Mouse (Mus musculus) cerebellum, adult 11 months (tissue): ENCODE measurements around the gene Grin2b.

Source experiments
- DNase-seq: peaks from one replicate; pipeline ENCODE4 v3.0.0; 2022

Gene Grin2b

DNA sequence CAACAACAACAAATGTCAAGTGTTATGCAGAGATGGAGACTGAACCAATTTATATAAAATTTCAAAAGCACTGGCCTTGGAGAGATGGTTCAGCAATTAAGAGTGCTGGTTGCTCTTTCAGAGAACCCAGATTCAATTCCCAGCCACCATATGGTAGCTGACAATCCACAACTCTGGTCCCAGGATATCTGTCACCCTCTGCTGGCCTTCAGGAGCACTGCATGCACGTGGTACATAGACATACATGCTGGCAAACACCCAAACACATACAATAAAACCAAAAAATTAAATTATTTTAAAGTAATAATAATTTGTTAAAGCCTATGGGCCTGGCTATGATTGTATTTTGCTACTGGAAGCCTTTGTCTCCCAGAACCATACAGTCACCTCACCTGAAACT is 77.0 kb downstream of the Grin2b start:
- DNase-seq = no peak

DNA sequence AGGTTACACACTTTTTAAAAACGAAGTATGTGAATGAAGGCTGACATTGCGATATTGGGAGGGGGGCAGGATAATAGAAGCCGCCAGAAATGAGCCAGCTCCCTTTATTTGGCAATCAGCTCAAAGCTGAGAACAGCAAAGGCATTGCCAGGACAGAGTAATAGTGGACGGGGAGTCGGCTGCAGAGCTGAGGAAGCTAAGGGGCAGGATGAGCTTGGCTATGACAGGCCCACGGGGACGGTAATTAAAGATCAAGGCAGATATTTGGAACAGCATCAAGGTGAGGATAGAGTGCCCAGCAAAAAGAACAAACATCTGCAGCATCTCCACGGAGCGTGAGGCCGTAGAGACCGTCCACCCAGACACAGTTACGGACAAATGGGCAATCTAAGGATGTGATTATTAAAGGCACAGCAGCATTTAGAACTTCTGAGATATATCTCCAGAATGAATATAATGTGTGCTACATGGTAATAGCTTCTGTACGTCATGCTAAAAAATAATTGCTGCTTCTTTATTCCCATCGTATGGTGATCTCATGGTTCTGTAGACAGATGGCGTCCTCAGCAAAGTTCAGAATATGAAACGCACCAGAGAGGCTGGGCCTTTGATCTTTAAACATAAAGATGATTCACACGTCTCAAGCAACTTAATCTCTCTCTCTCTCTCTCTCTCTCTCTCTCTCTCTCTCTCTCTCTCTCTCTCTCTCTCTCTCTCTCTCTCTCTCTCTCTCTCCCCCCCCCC is 93.1 kb downstream of the Grin2b start:
- no peak for DNase-seq

GRCm38 (mm10) chr6:136072326-136073054 is 100.8 kb downstream of the Grin2b start:
- DNase-seq = no peak

GRCm38 (mm10) chr6:136070101-136070500 is 103.2 kb downstream of the Grin2b start:
- no peak for DNase-seq

- DNase-seq = no peak
Observed at GRCm38 (mm10) chr6:136053346-136053745, 120.0 kb downstream of the Grin2b start.

GRCm38 (mm10) chr6:136050346-136050745 is 123.0 kb downstream of the Grin2b start:
- no peak for DNase-seq

- no peak for DNase-seq
Observed at GRCm38 (mm10) chr6:136048084-136048483, 125.2 kb downstream of the Grin2b start.

DNA sequence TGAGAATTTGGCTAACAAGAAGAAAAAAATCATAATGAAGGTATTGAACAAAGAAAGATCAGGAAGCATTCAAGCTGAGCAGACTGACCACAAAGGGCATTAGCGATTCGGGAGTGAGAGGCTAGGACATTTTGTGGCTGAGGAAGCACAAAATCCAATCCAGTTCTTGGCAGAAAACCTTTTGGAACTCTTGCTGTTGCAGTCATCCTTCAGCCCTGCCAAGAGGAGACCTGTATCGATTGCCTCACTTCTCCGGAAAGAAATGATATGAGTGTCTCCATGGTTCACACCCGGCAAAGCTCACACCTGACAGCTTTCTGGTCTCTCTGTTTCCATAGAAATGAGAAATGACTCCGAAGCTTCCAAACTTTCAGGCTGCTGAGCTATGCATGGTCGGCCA is 127.2 kb downstream of the Grin2b start:
- no peak for DNase-seq

- no peak for DNase-seq
Observed at GRCm38 (mm10) chr6:136044461-136044860, 128.8 kb downstream of the Grin2b start.

- DNase-seq = no peak
Observed at GRCm38 (mm10) chr6:136042375-136042774, 130.9 kb downstream of the Grin2b start.

DNA sequence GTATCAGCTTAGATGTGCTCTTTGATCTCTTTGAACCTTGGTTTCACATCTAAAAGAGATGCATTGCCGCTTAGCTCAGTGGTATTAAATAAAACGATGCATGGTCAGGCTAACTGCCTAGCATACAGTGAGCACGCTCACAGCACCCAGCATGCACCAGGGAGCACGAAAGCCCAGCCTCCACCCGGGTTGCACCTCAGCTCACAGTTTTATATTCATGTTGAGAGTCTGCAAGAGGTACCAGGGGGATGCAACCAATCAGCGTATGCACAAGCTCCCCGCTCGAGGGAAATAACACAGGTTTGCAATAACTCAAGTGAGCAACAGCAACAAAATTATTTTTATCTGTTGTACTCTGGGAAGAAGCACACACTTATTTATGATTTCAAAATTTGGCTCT is 131.5 kb downstream of the Grin2b start:
- DNase-seq = no peak

DNA sequence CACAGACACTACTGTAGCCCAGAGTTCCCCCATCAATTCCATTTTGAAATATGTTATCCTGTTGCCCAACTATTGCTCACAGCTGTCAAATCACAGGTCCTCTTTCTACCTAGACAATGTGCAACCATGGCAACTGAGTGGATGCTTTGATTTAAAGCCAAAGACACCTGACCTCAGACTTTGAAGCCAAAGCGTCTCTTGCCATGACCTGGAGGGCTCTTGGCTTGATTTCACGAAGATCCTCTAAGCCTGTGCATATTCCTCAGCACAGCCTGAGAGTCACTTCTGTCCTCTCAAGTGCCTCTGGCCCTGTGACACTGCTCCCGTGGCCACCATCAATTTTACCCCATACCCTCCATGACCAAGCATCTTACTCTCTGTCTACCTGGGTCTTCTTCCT is 132.4 kb downstream of the Grin2b start:
- DNase-seq = no peak

GRCm38 (mm10) chr6:136029235-136029939 is 143.9 kb downstream of the Grin2b start:
- no peak for DNase-seq

- no peak for DNase-seq
Observed at GRCm38 (mm10) chr6:136026936-136027335, 146.4 kb downstream of the Grin2b start.

- no peak for DNase-seq
Observed at GRCm38 (mm10) chr6:136025801-136026200, 147.5 kb downstream of the Grin2b start.

- no peak for DNase-seq
Observed at GRCm38 (mm10) chr6:136020460-136020859, 152.9 kb downstream of the Grin2b start.

GRCm38 (mm10) chr6:136018962-136019361 is 154.3 kb downstream of the Grin2b start:
- no peak for DNase-seq

DNA sequence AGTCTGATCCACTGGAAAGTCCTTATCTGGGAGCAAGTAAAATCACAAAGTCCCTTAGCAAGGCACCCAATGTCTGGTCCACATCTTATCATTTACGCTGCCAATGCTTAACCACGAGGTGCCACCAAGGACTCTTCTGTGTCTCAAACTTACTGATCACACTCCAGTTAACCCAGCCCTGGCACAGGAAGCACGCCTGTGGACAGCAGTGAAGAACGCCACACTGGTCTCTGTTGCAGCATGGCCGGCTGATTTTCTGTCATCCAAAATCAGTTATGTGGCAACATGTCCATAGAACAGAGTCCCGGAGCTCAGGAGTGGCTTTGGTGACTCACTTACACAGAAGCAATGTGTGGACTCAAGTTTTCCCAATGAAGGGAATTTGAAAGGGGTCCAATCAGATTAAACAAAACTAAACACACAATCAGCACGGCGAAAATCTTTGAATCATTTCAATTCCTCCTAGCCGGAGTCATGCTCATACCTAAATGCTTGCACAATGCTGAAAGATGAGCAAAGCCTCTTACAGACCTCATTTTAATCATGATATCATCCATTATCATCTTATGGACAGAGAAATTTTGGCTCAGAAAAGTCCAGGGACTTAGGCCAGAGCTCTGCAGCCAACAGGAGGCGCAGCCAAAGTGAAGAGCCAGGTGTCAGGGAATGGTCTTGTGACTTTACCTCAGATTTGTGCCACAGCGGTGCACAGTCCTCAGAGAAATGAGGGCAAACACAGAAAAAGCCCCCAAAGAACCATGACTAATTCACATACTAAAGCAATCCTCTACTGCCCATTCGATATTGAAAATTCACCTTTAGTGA is 159.5 kb downstream of the Grin2b start:
- no peak for DNase-seq

- no peak for DNase-seq
Observed at GRCm38 (mm10) chr6:136011533-136011932, 161.8 kb downstream of the Grin2b start.

DNA sequence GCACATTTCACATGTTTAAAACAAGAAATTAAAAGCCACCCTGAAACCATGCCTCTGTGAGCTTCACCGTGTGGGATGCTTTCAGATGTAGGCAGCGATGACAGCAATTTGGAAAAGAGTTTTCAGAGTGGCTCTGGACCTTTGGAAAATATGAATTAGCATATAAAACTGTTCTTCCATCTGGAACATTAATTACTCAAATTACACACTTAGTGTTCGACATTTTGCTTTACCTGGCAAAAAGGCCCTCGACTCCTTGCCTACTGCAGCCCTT is 162.3 kb downstream of the Grin2b start:
- no peak for DNase-seq

GRCm38 (mm10) chr6:136010290-136011037 is 162.8 kb downstream of the Grin2b start:
- DNase-seq = no peak

DNA sequence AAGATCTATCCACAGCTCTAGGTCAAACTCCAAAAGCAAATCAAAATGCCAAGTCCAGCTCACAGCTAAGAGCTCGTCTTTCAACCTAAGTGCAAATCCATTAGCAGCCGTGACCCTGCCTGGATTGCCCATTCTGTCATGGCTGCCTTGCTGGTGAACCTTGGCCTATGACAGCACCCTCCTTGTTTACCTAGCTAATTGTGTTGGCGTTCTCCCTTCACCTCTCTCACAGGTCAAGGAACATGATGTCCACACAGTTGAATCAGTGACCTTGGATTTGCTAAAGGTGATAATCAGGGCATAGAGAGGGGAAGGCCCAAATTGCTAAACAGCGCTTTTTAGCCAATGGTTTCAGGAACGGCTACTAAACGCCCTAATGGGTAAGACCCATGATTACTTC is 165.2 kb downstream of the Grin2b start:
- DNase-seq = no peak
